In genomic region chr9:97449316-97450050, GRCm38 (mm10) we compare ENCODE assay signal across 8 mouse cellular contexts.
DNase-seq lines count a peak whose midpoint lies in the region.
"Had no signal": no experiment of that assay in that cellular context is flagged by ENCODE, and none has a peak within 500 bp of the region (broad histone marks: within the 10 kb centered on the region; RNA-seq: fewer than 3 reads in every experiment).

No protein-coding gene starts in this region.

- no peaks in the 10 kb centered on the region for H3K27me3 ChIP-seq in heart, embryonic 10.5 days (ENCODE audit: insufficient read depth, poor library complexity, severe bottlenecking)

- 85% methylated on average over 13 of the region's 13 CpGs for WGBS in heart, embryonic 10.5 days

- H3K27ac ChIP-seq in heart, embryonic 10.5 days = no peak overlapping the region

- DNase-seq in heart, adult 18-20 months = peak; percentile 64 to 70
- DNase-seq in heart, embryonic 10.5 days (ENCODE audit: low spot score) = no peak
- peak; percentile 47 for DNase-seq in cerebellum, adult 11 months
- DNase-seq in heart, adult 8-10 months (ENCODE audit: low spot score) = peak; percentile 52
- peak; percentile 27 for DNase-seq in lung, postnatal 10 days
- no peak for DNase-seq in c-Kit-positive CD71-positive TER-119-positive erythroid progenitor cells, embryonic 14.5 days (ENCODE audit: low spot score)
- no peak for DNase-seq in ovary, adult 18-20 months (ENCODE audit: low spot score)
- DNase-seq: thymus, adult 18-20 months had no signal

- no peaks in the 10 kb centered on the region for H3K9me3 ChIP-seq in heart, embryonic 10.5 days

- no peaks in the 10 kb centered on the region for H3K36me3 ChIP-seq in heart, embryonic 10.5 days

- H3K4me3 ChIP-seq in heart, embryonic 10.5 days = no peak overlapping the region

- H3K4me1 ChIP-seq in heart, embryonic 10.5 days = no peaks in the 10 kb centered on the region

Comparison
In these comparisons a context has a peak if more than half of its experiments do, and no peak if none do; other contexts are left out.
1. DNase-seq: peak in heart, adult 18-20 months (2 of 2), cerebellum, adult 11 months (single experiment), heart, adult 8-10 months (single experiment) and lung, postnatal 10 days (single experiment); none in heart, embryonic 10.5 days (single experiment), c-Kit-positive CD71-positive TER-119-positive erythroid progenitor cells, embryonic 14.5 days (single experiment) and ovary, adult 18-20 months (single experiment).